In genomic region chr15:84828603-84829002, GRCm38 (mm10) we compare ENCODE assay signal across 14 mouse cellular contexts. TPM values are rescaled to one million over a fixed set of nuclear protein-coding genes. Genes with fewer than 3 reads are reported as not detected.
DNase-seq lines count a peak whose midpoint lies in the region; ATAC-seq and TF ChIP-seq lines count a peak whose summit lies in the region.
"Had no signal": no experiment of that assay in that cellular context is flagged by ENCODE, and none has a peak within 500 bp of the region (broad histone marks: within the 10 kb centered on the region; RNA-seq: fewer than 3 reads in every experiment).

No protein-coding gene starts in this region.

- no peaks in the 10 kb centered on the region for H3K9me3 ChIP-seq in forebrain, embryonic 14.5 days (replicated peaks; ENCODE audit: control insufficient read depth, low read length)
- H3K9me3 ChIP-seq in forebrain, embryonic 15.5 days, result no peaks in the 10 kb centered on the region
- no peaks in the 10 kb centered on the region for H3K9me3 ChIP-seq in hindbrain, embryonic 14.5 days (ENCODE audit: control insufficient read depth, low read length)
- H3K9me3 ChIP-seq in hindbrain, embryonic 10.5 days, result 0 out of 2 replicates have a peak, but pooled peaks cover 10% of the 10 kb centered on the region
- H3K9me3 ChIP-seq in midbrain, embryonic 15.5 days, result no peaks in the 10 kb centered on the region
- no peaks in the 10 kb centered on the region for H3K9me3 ChIP-seq in midbrain, postnatal 0 days (ENCODE audit: low read length)
- no peaks in the 10 kb centered on the region for H3K9me3 ChIP-seq in neural tube, embryonic 14.5 days (ENCODE audit: control insufficient read depth, low read length)
- H3K9me3 ChIP-seq: embryonic facial prominence, embryonic 13.5 days; heart, embryonic 13.5 days had no signal

- peak; percentile 27 for DNase-seq in forebrain, embryonic 14.5 days (ENCODE audit: low spot score)
- DNase-seq in hindbrain, embryonic 14.5 days (ENCODE audit: low spot score), result no peak
- no peak for DNase-seq in hindbrain, embryonic 10.5 days (ENCODE audit: low spot score)
- no peak for DNase-seq in midbrain, postnatal 0 days (ENCODE audit: low spot score)
- DNase-seq in adrenal gland, postnatal 36 days, result no peak
- DNase-seq: cerebellum, adult 18-20 months; cerebellum, adult 9-11 months; cerebellum, postnatal 36 days had no signal

- WGBS in forebrain, embryonic 14.5 days, result 75% methylated on average over 12 of the region's 12 CpGs
- 65% methylated on average over 12 of the region's 12 CpGs for WGBS in forebrain, embryonic 15.5 days
- WGBS in hindbrain, embryonic 14.5 days, result 57% methylated on average over 12 of the region's 12 CpGs
- 91% methylated on average over 12 of the region's 12 CpGs for WGBS in hindbrain, embryonic 10.5 days
- 57% methylated on average over 12 of the region's 12 CpGs for WGBS in midbrain, embryonic 15.5 days
- WGBS in midbrain, postnatal 0 days, result 50% methylated on average over 12 of the region's 12 CpGs
- 41% methylated on average over 12 of the region's 12 CpGs for WGBS in neural tube, embryonic 14.5 days

- no peak overlapping the region; the same call in 1 of the 2 replicates for H3K9ac ChIP-seq in forebrain, embryonic 14.5 days (ENCODE audit: low read length)
- no peak overlapping the region for H3K9ac ChIP-seq in forebrain, embryonic 15.5 days (replicated peaks)
- H3K9ac ChIP-seq in hindbrain, embryonic 14.5 days, result 0 out of 2 replicates have a peak overlapping the region, but pooled peaks have one; percentile 16
- H3K9ac ChIP-seq in midbrain, embryonic 15.5 days, result no peak overlapping the region
- H3K9ac ChIP-seq in midbrain, postnatal 0 days (replicated peaks; ENCODE audit: low read length, poor library complexity, severe bottlenecking), result no peak overlapping the region
- H3K9ac ChIP-seq in neural tube, embryonic 14.5 days (replicated peaks; ENCODE audit: low read depth, low read length), result no peak overlapping the region
- H3K9ac ChIP-seq: embryonic facial prominence, embryonic 13.5 days; heart, embryonic 13.5 days had no signal

- H3K4me1 ChIP-seq in forebrain, embryonic 14.5 days (ENCODE audit: control insufficient read depth, insufficient read depth, low read length), result peaks cover 22% of the 10 kb centered on the region
- H3K4me1 ChIP-seq in forebrain, embryonic 15.5 days, result peaks cover 52% of the 10 kb centered on the region
- peaks cover 45% of the 10 kb centered on the region for H3K4me1 ChIP-seq in hindbrain, embryonic 14.5 days (replicated peaks; ENCODE audit: control insufficient read depth, insufficient read depth, low read length)
- peaks cover 32% of the 10 kb centered on the region for H3K4me1 ChIP-seq in hindbrain, embryonic 10.5 days (replicated peaks)
- H3K4me1 ChIP-seq in midbrain, embryonic 15.5 days, result peaks cover 54% of the 10 kb centered on the region
- H3K4me1 ChIP-seq in midbrain, postnatal 0 days (ENCODE audit: insufficient read depth, low read length), result no peaks in the 10 kb centered on the region; the same call in 1 of the 2 replicates
- peaks cover 45% of the 10 kb centered on the region for H3K4me1 ChIP-seq in neural tube, embryonic 14.5 days (ENCODE audit: control insufficient read depth, insufficient read depth, low read length)
- H3K4me1 ChIP-seq: embryonic facial prominence, embryonic 13.5 days; heart, embryonic 13.5 days had no signal

- H3K36me3 ChIP-seq in forebrain, embryonic 14.5 days (ENCODE audit: control insufficient read depth, insufficient read depth, low read length), result no peaks in the 10 kb centered on the region
- H3K36me3 ChIP-seq in forebrain, embryonic 15.5 days, result no peaks in the 10 kb centered on the region
- no peaks in the 10 kb centered on the region for H3K36me3 ChIP-seq in hindbrain, embryonic 14.5 days (replicated peaks; ENCODE audit: control insufficient read depth, insufficient read depth)
- peaks cover 52% of the 10 kb centered on the region for H3K36me3 ChIP-seq in hindbrain, embryonic 10.5 days
- H3K36me3 ChIP-seq in midbrain, embryonic 15.5 days (replicated peaks), result no peaks in the 10 kb centered on the region
- no peaks in the 10 kb centered on the region for H3K36me3 ChIP-seq in midbrain, postnatal 0 days (ENCODE audit: insufficient read depth, low read length)
- H3K36me3 ChIP-seq in neural tube, embryonic 14.5 days (ENCODE audit: control insufficient read depth, insufficient read depth, low read length), result no peaks in the 10 kb centered on the region
- H3K36me3 ChIP-seq: embryonic facial prominence, embryonic 13.5 days; heart, embryonic 13.5 days had no signal

- H3K27me3 ChIP-seq in forebrain, embryonic 14.5 days (replicated peaks; ENCODE audit: control insufficient read depth, insufficient read depth, low read length), result no peaks in the 10 kb centered on the region
- H3K27me3 ChIP-seq in forebrain, embryonic 15.5 days, result no peaks in the 10 kb centered on the region
- no peaks in the 10 kb centered on the region for H3K27me3 ChIP-seq in hindbrain, embryonic 14.5 days (ENCODE audit: control insufficient read depth, insufficient read depth, low read length)
- H3K27me3 ChIP-seq in hindbrain, embryonic 10.5 days (ENCODE audit: insufficient read depth, poor library complexity, severe bottlenecking), result no peaks in the 10 kb centered on the region
- no peaks in the 10 kb centered on the region for H3K27me3 ChIP-seq in midbrain, embryonic 15.5 days (replicated peaks)
- no peaks in the 10 kb centered on the region for H3K27me3 ChIP-seq in midbrain, postnatal 0 days (ENCODE audit: insufficient read depth, low read length)
- no peaks in the 10 kb centered on the region for H3K27me3 ChIP-seq in neural tube, embryonic 14.5 days (ENCODE audit: control insufficient read depth, insufficient read depth, low read length)
- H3K27me3 ChIP-seq: embryonic facial prominence, embryonic 13.5 days; heart, embryonic 13.5 days had no signal

- no peak for TF ChIP-seq CTCF in midbrain, postnatal 0 days (IDR thresholded peaks at IDR 0.05)

- no peak for ATAC-seq in forebrain, embryonic 14.5 days
- no peak; the same call in 1 of the 2 replicates for ATAC-seq in forebrain, embryonic 15.5 days (replicated peaks)
- ATAC-seq in hindbrain, embryonic 14.5 days (ENCODE audit: low FRiP score), result peak; percentile 32; the same call in 1 of the 2 replicates
- ATAC-seq in midbrain, embryonic 15.5 days (replicated peaks), result peak; percentile 41; the same call in 1 of the 2 replicates
- ATAC-seq in midbrain, postnatal 0 days (ENCODE audit: low FRiP score), result no peak
- no peak for ATAC-seq in neural tube, embryonic 14.5 days (ENCODE audit: low read depth)

- H3K4me2 ChIP-seq in forebrain, embryonic 14.5 days (ENCODE audit: low read length), result no peak overlapping the region
- no peak overlapping the region for H3K4me2 ChIP-seq in forebrain, embryonic 15.5 days (replicated peaks)
- 0 out of 2 replicates have a peak overlapping the region, but pooled peaks have one; percentile 12 for H3K4me2 ChIP-seq in hindbrain, embryonic 14.5 days (replicated peaks)
- H3K4me2 ChIP-seq in midbrain, embryonic 15.5 days, result no peak overlapping the region
- H3K4me2 ChIP-seq in midbrain, postnatal 0 days (ENCODE audit: low read depth, low read length, poor library complexity, severe bottlenecking), result no peak overlapping the region
- H3K4me2 ChIP-seq in neural tube, embryonic 14.5 days (ENCODE audit: low read depth, low read length), result no peak overlapping the region
- H3K4me2 ChIP-seq: embryonic facial prominence, embryonic 13.5 days; heart, embryonic 13.5 days had no signal

- H3K4me3 ChIP-seq in forebrain, embryonic 14.5 days (ENCODE audit: low read depth, low read length), result no peak overlapping the region
- no peak overlapping the region for H3K4me3 ChIP-seq in forebrain, embryonic 15.5 days
- no peak overlapping the region for H3K4me3 ChIP-seq in hindbrain, embryonic 14.5 days (replicated peaks; ENCODE audit: low read length)
- no peak overlapping the region for H3K4me3 ChIP-seq in hindbrain, embryonic 10.5 days
- no peak overlapping the region for H3K4me3 ChIP-seq in midbrain, embryonic 15.5 days
- no peak overlapping the region for H3K4me3 ChIP-seq in midbrain, postnatal 0 days (ENCODE audit: low read depth, low read length)
- no peak overlapping the region for H3K4me3 ChIP-seq in neural tube, embryonic 14.5 days (ENCODE audit: low read depth, low read length)
- H3K4me3 ChIP-seq: embryonic facial prominence, embryonic 13.5 days; gastrocnemius, adult 2 months; heart, embryonic 13.5 days had no signal

- no peak overlapping the region for H3K27ac ChIP-seq in forebrain, embryonic 14.5 days (ENCODE audit: low read depth, low read length)
- H3K27ac ChIP-seq in forebrain, embryonic 15.5 days (replicated peaks), result no peak overlapping the region
- H3K27ac ChIP-seq in hindbrain, embryonic 14.5 days, result peak overlapping the region; percentile 9; the same call in 1 of the 2 replicates
- no peak overlapping the region for H3K27ac ChIP-seq in hindbrain, embryonic 10.5 days
- 0 out of 2 replicates have a peak overlapping the region, but pooled peaks have one; percentile 14 for H3K27ac ChIP-seq in midbrain, embryonic 15.5 days
- H3K27ac ChIP-seq in midbrain, postnatal 0 days (ENCODE audit: low read depth, low read length), result no peak overlapping the region
- H3K27ac ChIP-seq in neural tube, embryonic 14.5 days (ENCODE audit: low read depth, low read length), result 0 out of 2 replicates have a peak overlapping the region, but pooled peaks have one; percentile 3
- H3K27ac ChIP-seq: embryonic facial prominence, embryonic 13.5 days; gastrocnemius, adult 2 months; heart, embryonic 13.5 days had no signal

RNA-seq across cellular contexts. Expression of gene Phf21b, which starts 27.2 kb away (rescaled TPM):
- polyA plus RNA-seq in forebrain, embryonic 14.5 days (2014; fragmentation: Nextera tagmentation; extraction: Ambion mirVana), result 30.0 and 32.9 TPM in 2 replicates
- polyA plus RNA-seq in forebrain, embryonic 15.5 days (2015; fragmentation: Nextera tagmentation; extraction: Ambion mirVana), result 11.0 and 13.0 TPM in 2 replicates
- 5.8 and 8.8 TPM in 2 replicates for polyA plus RNA-seq in hindbrain, embryonic 14.5 days (2014; fragmentation: Nextera tagmentation; extraction: Ambion mirVana)
- polyA plus RNA-seq in hindbrain, embryonic 10.5 days (2016; fragmentation: Nextera tagmentation; extraction: Ambion mirVana), result 10.7 and 30.8 TPM in 2 replicates
- 6.0 and 7.6 TPM in 2 replicates for polyA plus RNA-seq in midbrain, embryonic 15.5 days (2015; fragmentation: Nextera tagmentation; extraction: Ambion mirVana)
- 11.7 and 14.2 TPM in 2 replicates for total RNA-seq in midbrain, postnatal 0 days (2014; rRNA removed)
- polyA plus RNA-seq in midbrain, postnatal 0 days (2015; fragmentation: Nextera tagmentation; extraction: Ambion mirVana), result 1.1 and 1.4 TPM in 2 replicates
- 9.2 and 12.5 TPM in 2 replicates for polyA plus RNA-seq in neural tube, embryonic 14.5 days (2014; fragmentation: Nextera tagmentation; extraction: Ambion mirVana)
- 1 to 10 TPM; 1.1 to 2.0 TPM for total RNA-seq in adrenal gland, postnatal 36 days (2021)

Comparison
In these comparisons a context has a peak if more than half of its experiments do, and no peak if none do; other contexts are left out.
1. ATAC-seq: peak in hindbrain, embryonic 14.5 days (single experiment) and midbrain, embryonic 15.5 days (single experiment); none in forebrain, embryonic 14.5 days (single experiment), forebrain, embryonic 15.5 days (single experiment), midbrain, postnatal 0 days (single experiment) and neural tube, embryonic 14.5 days (single experiment).
2. H3K27ac ChIP-seq: peak in hindbrain, embryonic 14.5 days (single experiment), midbrain, embryonic 15.5 days (single experiment) and neural tube, embryonic 14.5 days (single experiment); none in forebrain, embryonic 14.5 days (single experiment), forebrain, embryonic 15.5 days (single experiment), hindbrain, embryonic 10.5 days (single experiment) and midbrain, postnatal 0 days (single experiment).